Mouse (Mus musculus): ENCODE measurements around the gene Rnf114.

- no peak for TF ChIP-seq CTCF (IDR thresholded peaks at IDR 0.05; ENCODE audit: borderline replicate concordance, control insufficient read depth, extremely low read depth, insufficient read depth, low read length, poor library complexity)
- no peak for TF ChIP-seq POLR2A (IDR thresholded peaks at IDR 0.05; ENCODE audit: control insufficient read depth, extremely low read depth, insufficient read depth, low read length, poor library complexity)
These were observed 9.2 kb upstream of the Rnf114 start for GRCm38 (mm10) chr2:167483081-167483826.

Data from thymus, adult 2 months (tissue).